Mouse (Mus musculus): ENCODE measurements around the gene Pla2g2f.

DNA sequence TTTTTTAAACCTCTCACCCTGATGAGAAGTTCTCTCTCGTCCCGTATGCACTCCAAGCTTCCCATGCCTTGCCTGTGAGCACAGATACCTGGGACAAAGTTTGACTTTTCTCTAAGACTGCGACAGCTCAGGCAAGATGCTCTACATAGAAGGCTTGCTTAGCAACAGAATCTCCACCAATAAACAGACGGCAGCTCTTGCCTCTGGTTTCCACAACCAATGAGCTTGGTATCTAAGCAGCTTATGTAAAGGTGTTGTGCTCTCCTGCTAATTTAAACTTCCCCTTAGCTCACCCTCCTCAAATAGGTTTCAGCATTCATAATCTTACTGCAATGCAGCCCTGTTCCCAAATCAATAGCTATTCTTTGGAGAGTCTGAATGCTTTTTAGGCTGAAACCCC is 44.2 kb upstream of the Pla2g2f start:
- no peak for TF ChIP-seq CTCF (IDR thresholded peaks at IDR 0.05; ENCODE audit: borderline replicate concordance, insufficient read depth, low read depth, low read length)
- TF ChIP-seq POLR2A (IDR thresholded peaks at IDR 0.05; ENCODE audit: borderline replicate concordance, insufficient read depth, low read length), result no peak
